Mouse (Mus musculus) intestine, embryonic 16.5 days (tissue): ENCODE data around the gene E130308A19Rik. TPM values are rescaled to one million over a fixed set of nuclear protein-coding genes. Genes with fewer than 3 reads are reported as not detected.

Experiments
- ATAC-seq: fragments of 200-750 bp; cut with Nextera tagmentation; 2 replicates; pipeline ENCODE4 v1.8.0; 2017; ENCODE audit warnings: moderate TSS enrichment, moderate library complexity
- H3K27ac ChIP-seq: fragments of 300-500 bp; sonication (generic); 2 replicates; pipeline ENCODE4 v1.5.1; 2014; ENCODE audit warnings: mild to moderate bottlenecking, low read length
- H3K27me3 ChIP-seq: fragments of 300-500 bp; sonication (generic); replicated peaks from 2 replicates; pipeline ENCODE4 v1.6.1; 2014; ENCODE audit warnings: low read length, control low read depth, mixed read lengths; ENCODE audit not compliant: control insufficient read depth, insufficient read depth
- H3K36me3 ChIP-seq: fragments of 300-500 bp; sonication (generic); 2 replicates; pipeline ENCODE4 v1.6.1; 2014; ENCODE audit warnings: low read length, control low read depth; ENCODE audit not compliant: control insufficient read depth, insufficient read depth
- H3K4me1 ChIP-seq: fragments of 300-500 bp; sonication (generic); 2 replicates; pipeline ENCODE4 v1.6.1; 2014; ENCODE audit warnings: low read length, control low read depth, mixed read lengths; ENCODE audit not compliant: control insufficient read depth, insufficient read depth
- H3K4me2 ChIP-seq: fragments of 300-500 bp; sonication (generic); 2 replicates; pipeline ENCODE4 v1.6.1; 2014; ENCODE audit warnings: low read depth, low read length, control low read depth
- H3K4me3 ChIP-seq: fragments of 300-500 bp; sonication (generic); 2 replicates; pipeline ENCODE4 v1.5.1; 2014; ENCODE audit warnings: mild to moderate bottlenecking, low read length
- H3K9ac ChIP-seq: fragments of 300-500 bp; sonication (generic); 2 replicates; pipeline ENCODE4 v1.6.1; 2014; ENCODE audit warnings: low read depth, low read length
- H3K9me3 ChIP-seq: fragments of 300-500 bp; sonication (generic); 2 replicates; pipeline ENCODE4 v1.6.1; 2016; ENCODE audit warnings: low read length, control low read depth; ENCODE audit not compliant: control insufficient read depth
- WGBS: fragments of 180-500 bp; shearing (Covaris S2); extraction: QIAGEN DNeasy Blood & Tissue Kit; methylation state at CpG from one replicate; pipeline ENCODE4 v1.1.7; 2014; 5-methylcytosine and 5-hydroxymethylcytosine counted together
- polyA plus RNA-seq: library from polyadenylated mRNA; unstranded; fragments of >200 nt; fragmentation: Nextera tagmentation; extraction: Ambion mirVana; gene quantifications from 2 replicates; pipeline ENCODE4 v1.2.1, GENCODE M21; 2015

E130308A19Rik gene
- polyA plus RNA-seq, 1 experiment from 2014 or later, result 10.8 TPM

DNA sequence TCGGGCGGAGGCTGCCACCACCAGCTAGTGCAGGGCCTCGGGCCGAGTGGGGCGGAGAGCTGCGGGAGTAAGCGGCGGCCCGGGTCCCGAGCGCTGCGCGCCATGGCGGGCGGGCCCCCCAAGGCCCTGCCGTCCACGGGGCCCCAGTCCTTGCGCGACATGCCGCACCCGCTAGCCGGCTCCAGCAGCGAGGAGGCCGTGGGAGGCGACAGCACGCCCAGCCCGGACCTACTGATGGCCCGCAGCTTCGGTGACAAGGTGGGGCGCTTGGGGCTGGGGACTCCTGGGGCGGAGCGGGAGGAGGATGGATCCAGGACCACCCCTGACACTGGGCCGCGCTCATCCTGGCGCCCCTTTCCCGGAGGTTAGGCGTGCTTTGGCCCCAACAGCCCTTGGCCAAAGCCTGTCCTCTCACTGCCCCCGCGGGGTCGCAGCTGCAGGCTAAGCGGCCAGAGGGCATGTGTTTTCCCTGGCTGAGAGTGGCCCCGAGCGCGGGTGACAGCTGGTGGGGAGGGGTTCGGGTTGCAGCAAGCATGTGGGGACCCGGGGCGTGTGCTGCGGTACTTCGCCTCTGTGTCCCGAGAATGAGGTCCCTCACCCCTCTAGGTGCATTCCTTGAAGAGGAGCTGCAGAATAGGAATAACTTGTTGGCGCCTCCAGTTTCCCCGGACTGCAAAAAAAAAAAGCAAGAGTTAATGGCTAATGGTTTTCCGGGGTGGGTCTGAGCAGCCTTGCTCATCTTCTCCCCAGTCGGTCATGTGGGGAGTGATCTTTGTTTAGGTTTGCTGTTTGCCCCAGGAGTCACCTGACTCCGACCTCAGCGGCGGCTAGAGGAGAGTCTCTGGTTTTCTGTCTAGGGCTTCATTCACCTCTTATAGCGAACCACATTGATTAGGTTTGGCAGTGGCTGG lies 180.2 kb downstream of the E130308A19Rik start:
- WGBS, result 0% methylated on average over 58 of the region's 58 CpGs

DNA sequence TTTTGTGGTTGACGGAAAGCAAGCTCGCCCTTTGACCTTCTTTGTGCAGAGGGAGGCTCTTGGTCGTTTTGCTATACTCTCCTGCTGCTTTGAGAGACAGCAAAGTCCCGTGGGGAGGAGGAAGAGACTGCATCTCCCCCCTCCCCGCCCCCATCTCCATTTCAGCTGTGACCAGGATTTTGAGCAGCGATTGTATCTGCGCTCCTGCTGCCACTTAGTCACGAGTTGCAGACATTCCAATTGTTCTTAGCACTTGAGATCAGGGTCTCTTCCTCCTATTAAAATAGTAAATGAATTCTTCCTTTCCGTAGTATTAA lies 180.8 kb downstream of the E130308A19Rik start:
- Histone ChIP-seq H3K4me1 (0 out of 2 replicates have a peak, but pooled peaks cover 9% of the 10 kb centered on the region), H3K4me3 (peak overlapping the region; percentile 91), H3K27me3 (no peaks in the 10 kb centered on the region), H3K9ac (peak overlapping the region; percentile 88), H3K27ac (no peak overlapping the region), H3K9me3 (no peaks in the 10 kb centered on the region), H3K36me3 (no peaks in the 10 kb centered on the region), H3K4me2 (peak overlapping the region; percentile 95)
- no peak; the same call in 1 of the 2 replicates for ATAC-seq
- 8% methylated on average over 9 of the region's 9 CpGs for WGBS

More for the DNA sequence above, 180.2 kb downstream of the E130308A19Rik start:
- peak overlapping the region; percentile 88 for H3K9ac ChIP-seq
- peak overlapping the region; percentile 95 for H3K4me2 ChIP-seq
- H3K4me1 ChIP-seq, result 0 out of 2 replicates have a peak, but pooled peaks cover 9% of the 10 kb centered on the region
- H3K9me3 ChIP-seq, result no peaks in the 10 kb centered on the region
- peak; percentile 77 for ATAC-seq
- H3K4me3 ChIP-seq, result peak overlapping the region; percentile 91
- H3K36me3 ChIP-seq, result no peaks in the 10 kb centered on the region
- H3K27me3 ChIP-seq, result no peaks in the 10 kb centered on the region
- H3K27ac ChIP-seq, result peak overlapping the region; percentile 73

DNA sequence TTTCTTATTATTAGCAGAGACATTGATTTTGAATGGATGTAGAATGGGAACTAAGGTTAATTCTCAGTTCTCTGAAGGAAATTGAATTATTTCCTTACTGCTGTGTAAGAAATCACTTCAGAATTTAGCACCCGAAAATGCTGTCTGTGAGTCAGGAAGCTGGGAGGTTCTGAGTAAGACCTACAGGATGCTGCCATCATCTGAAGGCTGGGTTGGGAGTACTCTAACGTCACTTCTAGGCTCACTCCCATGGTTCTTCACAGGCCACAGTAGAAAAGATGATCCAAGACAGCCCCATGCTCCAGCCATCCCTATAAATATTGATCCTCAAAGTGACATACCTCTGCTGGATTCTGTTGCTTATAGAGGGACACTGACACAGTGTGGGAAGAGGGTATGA lies 181.5 kb downstream of the E130308A19Rik start:
- Histone ChIP-seq H3K9me3 (no peaks in the 10 kb centered on the region), H3K4me3 (no peak overlapping the region), H3K4me2 (no peak overlapping the region), H3K27me3 (no peaks in the 10 kb centered on the region), H3K9ac (no peak overlapping the region), H3K36me3 (no peaks in the 10 kb centered on the region), H3K4me1 (0 out of 2 replicates have a peak, but pooled peaks cover 9% of the 10 kb centered on the region), H3K27ac (no peak overlapping the region)
- no peak for ATAC-seq
- WGBS, result 84% methylated on average over 2 of the region's 2 CpGs

DNA sequence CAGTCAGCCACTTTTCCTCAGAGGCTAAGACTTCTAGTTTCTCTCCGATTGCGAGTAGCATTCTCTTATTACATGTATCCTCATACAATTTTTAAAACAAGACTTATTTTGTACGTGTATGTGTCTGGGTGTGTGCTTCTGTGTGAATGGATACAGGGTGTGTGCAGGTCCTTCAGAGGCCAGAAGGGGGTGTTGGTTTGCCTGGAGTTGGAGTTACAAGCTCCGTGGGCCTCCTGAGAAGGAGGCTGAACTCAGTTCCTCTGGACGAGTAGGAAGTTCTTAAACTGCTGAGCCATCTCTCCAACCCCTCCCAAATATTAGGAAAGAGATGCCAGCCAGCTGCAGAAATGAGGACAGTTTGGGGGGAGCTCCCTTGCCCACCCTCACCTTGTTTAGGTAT lies 182.4 kb downstream of the E130308A19Rik start:
- Histone ChIP-seq H3K27ac (no peak overlapping the region), H3K9ac (no peak overlapping the region), H3K4me1 (0 out of 2 replicates have a peak, but pooled peaks cover 9% of the 10 kb centered on the region), H3K27me3 (no peaks in the 10 kb centered on the region), H3K4me3 (no peak overlapping the region), H3K4me2 (no peak overlapping the region), H3K9me3 (no peaks in the 10 kb centered on the region), H3K36me3 (no peaks in the 10 kb centered on the region)
- 82% methylated on average over 5 of the region's 5 CpGs for WGBS
- no peak for ATAC-seq

Other genes starting within 250 kb of the E130308A19Rik start
- gene Susd1, start 187.6 kb upstream of the E130308A19Rik start, polyA plus RNA-seq, result 12.7 and 13.0 TPM in 2 replicates
- 56.5 and 59.6 TPM in 2 replicates for gene Ptbp3, start 76.8 kb upstream of the E130308A19Rik start, polyA plus RNA-seq
- gene Hsdl2, start 44.6 kb upstream of the E130308A19Rik start, polyA plus RNA-seq, result 18.8 and 19.1 TPM in 2 replicates
- 33.3 and 37.6 TPM in 2 replicates for gene Inip, start 175.4 kb downstream of the E130308A19Rik start, polyA plus RNA-seq
- gene Snx30, start 179.6 kb downstream of the E130308A19Rik start, polyA plus RNA-seq, result 4.3 and 5.2 TPM in 2 replicates